Mouse (Mus musculus) liver, embryonic 13.5 days (tissue): ENCODE measurements around the gene 4933402N22Rik. TPM values are rescaled to one million over a fixed set of nuclear protein-coding genes. Genes with fewer than 3 reads are reported as not detected.
"Not testable (repeated sequence)": the region's sequence is repeated elsewhere in the genome, so short reads cannot be mapped to it uniquely, and the experiment has no call there.

Source experiments
- ATAC-seq: fragments of 200-750 bp; cut with Nextera tagmentation; 2 replicates; pipeline ENCODE4 v1.8.0; 2017; ENCODE audit warnings: low read depth, mild to moderate bottlenecking, moderate number of reproducible peaks, moderate library complexity
- DNase-seq: peaks from one replicate; pipeline ENCODE4 v3.0.0; 2022
- H3K27ac ChIP-seq: fragments of 300-500 bp; sonication (generic); 2 replicates; pipeline ENCODE4 v1.5.1; 2015; ENCODE audit warnings: moderate library complexity, mild to moderate bottlenecking, inconsistent platforms
- H3K27me3 ChIP-seq: fragments of 300-500 bp; sonication (generic); 2 replicates; pipeline ENCODE4 v1.6.1; 2015; ENCODE audit warnings: mild to moderate bottlenecking, inconsistent platforms
- H3K36me3 ChIP-seq: fragments of 300-500 bp; sonication (generic); 2 replicates; pipeline ENCODE4 v1.6.1; 2015; ENCODE audit warnings: mild to moderate bottlenecking, inconsistent platforms
- H3K4me1 ChIP-seq: fragments of 300-500 bp; sonication (generic); replicated peaks from 2 replicates; pipeline ENCODE4 v1.6.1; 2015; ENCODE audit warnings: inconsistent platforms
- H3K4me2 ChIP-seq: fragments of 300-500 bp; sonication (generic); 2 replicates; pipeline ENCODE4 v1.6.1; 2015; ENCODE audit warnings: inconsistent platforms, mild to moderate bottlenecking, moderate library complexity
- H3K4me3 ChIP-seq: fragments of 300-500 bp; sonication (generic); replicated peaks from 2 replicates; pipeline ENCODE4 v1.5.1; 2015; ENCODE audit warnings: mild to moderate bottlenecking, inconsistent platforms
- H3K9ac ChIP-seq: fragments of 300-500 bp; sonication (generic); 2 replicates; pipeline ENCODE4 v1.6.1; 2015; ENCODE audit warnings: mild to moderate bottlenecking, inconsistent platforms
- H3K9me3 ChIP-seq: fragments of 300-500 bp; sonication (generic); replicated peaks from 2 replicates; pipeline ENCODE4 v1.6.1; 2016; ENCODE audit warnings: inconsistent platforms
- WGBS: fragments of 180-500 bp; shearing (Covaris S2); methylation state at CpG from one replicate; pipeline ENCODE4 v1.1.7; 2015; ENCODE audit not compliant: insufficient replicate concordance; 5-methylcytosine and 5-hydroxymethylcytosine counted together
- polyA plus RNA-seq: library from polyadenylated mRNA; unstranded; fragments of >200 nt; fragmentation: Nextera tagmentation; extraction: Ambion mirVana; gene quantifications from 2 replicates; pipeline ENCODE4 v1.2.1, GENCODE M21; 2015

The 4933402N22Rik gene
- not detected in 2 replicates for polyA plus RNA-seq

DNA sequence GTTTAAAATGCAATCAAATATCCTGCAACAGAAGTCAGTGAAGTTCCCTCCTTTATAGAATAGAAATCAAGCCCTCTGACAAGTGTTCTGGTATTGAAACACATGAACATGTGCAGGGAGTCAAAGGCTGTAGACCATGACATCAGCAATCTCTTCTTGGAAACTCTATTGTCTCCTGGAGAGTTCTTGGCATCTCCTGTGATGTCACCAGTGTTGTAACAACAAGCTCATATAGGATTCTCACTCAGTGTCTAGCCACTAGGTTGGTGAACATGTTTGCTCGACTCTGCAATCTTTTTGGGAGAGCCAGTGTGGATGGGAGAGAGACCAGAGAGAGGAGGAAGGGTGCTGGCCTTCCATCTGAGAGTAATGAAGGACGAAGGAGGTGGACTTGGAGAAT is at the start of gene 4933402N22Rik:
Gene 4933402N22Rik, plus strand, starts transcription at position 301 of the 400 bp plus-strand sequence.
- not testable (repeated sequence) for H3K9ac ChIP-seq, H3K9me3 ChIP-seq, DNase-seq, ATAC-seq, H3K36me3 ChIP-seq, H3K27ac ChIP-seq, H3K27me3 ChIP-seq, H3K4me1 ChIP-seq, H3K4me3 ChIP-seq, H3K4me2 ChIP-seq
- 67% methylated on average over 1 of the region's 2 CpGs for WGBS

DNA sequence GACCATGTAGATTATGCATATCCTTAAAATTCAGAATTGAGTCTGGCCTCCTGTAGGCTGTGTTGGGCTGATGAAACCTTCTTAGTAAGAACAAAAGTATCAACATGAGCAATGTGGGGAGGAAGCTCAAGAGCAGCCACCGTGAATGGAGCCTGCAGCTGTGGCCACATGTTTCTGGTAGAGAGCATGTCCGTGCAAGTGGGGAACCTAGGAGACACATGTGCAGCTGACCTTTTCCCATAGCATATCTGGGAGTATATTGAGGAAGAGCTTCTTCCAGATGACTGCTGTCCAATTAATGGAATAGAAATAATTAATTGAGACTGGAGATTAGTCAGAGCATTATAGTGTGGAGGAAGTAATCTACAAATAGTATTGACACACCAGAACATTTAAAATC is 5.9 kb downstream of the 4933402N22Rik start:
- ATAC-seq, H3K4me3 ChIP-seq: not testable (repeated sequence)
- WGBS, result 30% methylated on average over 2 of the region's 2 CpGs

More for the DNA sequence above, 5.9 kb downstream of the 4933402N22Rik start:
- H3K36me3 ChIP-seq, H3K9ac ChIP-seq, H3K27me3 ChIP-seq, H3K9me3 ChIP-seq, H3K4me1 ChIP-seq, H3K4me2 ChIP-seq, DNase-seq, H3K27ac ChIP-seq: not testable (repeated sequence)

Other genes starting within 250 kb of the 4933402N22Rik start
- gene Gm8922, start 236.1 kb upstream of the 4933402N22Rik start, polyA plus RNA-seq, result not detected in 2 replicates
- not detected in 2 replicates for gene Gm8926, start 147.5 kb upstream of the 4933402N22Rik start, polyA plus RNA-seq
- not detected in 2 replicates for gene Gm6465, start 72.5 kb upstream of the 4933402N22Rik start, polyA plus RNA-seq